Mouse (Mus musculus) CH12.LX (cell line): ENCODE measurements around the gene Itgbl1. TPM values are rescaled to one million over a fixed set of nuclear protein-coding genes. Genes with fewer than 3 reads are reported as not detected.

Experiments used
- DNase-seq: peaks from one replicate; pipeline ENCODE4 v3.0.0-alpha.2; 2013; ENCODE audit errors: extremely low read depth
- H3K27ac ChIP-seq: 2 replicates; pipeline ENCODE4 v1.5.1; 2012; ENCODE audit warnings: low read depth, mild to moderate bottlenecking, control low read depth, moderate library complexity; ENCODE audit not compliant: insufficient read depth
- H3K27me3 ChIP-seq: replicated peaks from 2 replicates; pipeline ENCODE3; 2012; ENCODE audit warnings: inconsistent platforms
- H3K36me3 ChIP-seq, 2 experiments: replicated peaks in 1 of 2; 2 replicates each; pipeline versions ENCODE3 to v1.6.1; 2012; ENCODE audit warnings: inconsistent platforms in 1 of 2, low read length in 1 of 2, mild to moderate bottlenecking in 1 of 2, mixed read lengths in 1 of 2, moderate library complexity in 1 of 2; ENCODE audit not compliant: control insufficient read depth in 1 of 2, insufficient read depth in 1 of 2
- H3K4me1 ChIP-seq, 2 experiments: 2 replicates each; pipeline ENCODE4 v1.6.1; 2012; ENCODE audit warnings: inconsistent platforms in 1 of 2, moderate library complexity in 1 of 2; ENCODE audit not compliant: insufficient read depth in 2 of 2, control insufficient read depth in 1 of 2
- H3K4me2 ChIP-seq: 2 replicates; pipeline ENCODE4 v1.6.1; 2012; ENCODE audit warnings: low read depth, mild to moderate bottlenecking, control low read depth; ENCODE audit not compliant: poor library complexity, insufficient read depth, severe bottlenecking
- H3K4me3 ChIP-seq, 3 experiments: fragments of 150-350 bp in 1 of 3; sonication (generic) in 1 of 3; replicated peaks in 1 of 3; 2 replicates each; pipeline versions ENCODE3 to v1.5.1; 2011 to 2012; ENCODE audit warnings: low read depth in 2 of 3, low read length in 2 of 3, mild to moderate bottlenecking in 2 of 3, moderate library complexity in 2 of 3, control low read depth in 1 of 3, improper control_type of control experiment in 1 of 3, inconsistent platforms in 1 of 3, mixed read lengths in 1 of 3; ENCODE audit not compliant: poor library complexity in 1 of 3
- H3K79me2 ChIP-seq: replicated peaks from 2 replicates; pipeline ENCODE4 v1.6.1; 2012; ENCODE audit warnings: mild to moderate bottlenecking, moderate library complexity; ENCODE audit not compliant: control insufficient read depth, poor library complexity, insufficient read depth, severe bottlenecking; ENCODE audit errors: extremely low read depth
- H3K9ac ChIP-seq: 2 replicates; pipeline ENCODE4 v1.6.1; 2012; ENCODE audit warnings: low read depth, mild to moderate bottlenecking, control low read depth, moderate library complexity; ENCODE audit not compliant: insufficient read depth
- H3K9me3 ChIP-seq: replicated peaks from 2 replicates; pipeline ENCODE3; 2012; ENCODE audit warnings: low read length, inconsistent platforms, mixed read lengths
- BHLHE40 ChIP-seq: IDR thresholded peaks from 2 replicates; pipeline ENCODE4 v1.6.1; 2011; ENCODE audit warnings: mild to moderate bottlenecking, low read depth, low read length, improper control_type of control experiment
- CHD1 ChIP-seq: IDR thresholded peaks from 2 replicates; pipeline ENCODE4 v1.6.1; 2012; ENCODE audit warnings: low read depth, low read length, improper control_type of control experiment, inconsistent platforms
- CTCF ChIP-seq, 2 experiments: IDR thresholded peaks in 1 of 2; conservative IDR thresholded peaks in 1 of 2; 2 replicates each; pipeline ENCODE4 v1.5.1; 2011 to 2012; ENCODE audit warnings: low read depth in 2 of 2, low read length in 2 of 2, improper control_type of control experiment in 1 of 2, inconsistent platforms in 1 of 2, mild to moderate bottlenecking in 1 of 2, moderate library complexity in 1 of 2
- E2F4 ChIP-seq: IDR thresholded peaks from 2 replicates; pipeline ENCODE4 v1.6.1; 2011; ENCODE audit warnings: low read depth, low read length, improper control_type of control experiment; ENCODE audit not compliant: insufficient replicate concordance
- ELF1 ChIP-seq: IDR thresholded peaks from 2 replicates; pipeline ENCODE4 v1.6.1; 2014; ENCODE audit warnings: low read depth, mild to moderate bottlenecking, inconsistent platforms, low read length, improper control_type of control experiment
- GABPA ChIP-seq: IDR thresholded peaks from 2 replicates; pipeline ENCODE4 v1.6.1; 2012; ENCODE audit warnings: low read depth, low read length, improper control_type of control experiment, inconsistent platforms; ENCODE audit not compliant: insufficient replicate concordance
- JUN ChIP-seq: IDR thresholded peaks from 2 replicates; pipeline ENCODE4 v1.6.1; 2011; ENCODE audit warnings: low read depth, mild to moderate bottlenecking, low read length, improper control_type of control experiment, moderate library complexity; ENCODE audit not compliant: insufficient read depth
- JUND ChIP-seq: conservative IDR thresholded peaks from 2 replicates; pipeline ENCODE4 v1.6.1; 2011; ENCODE audit warnings: low read depth, low read length, improper control_type of control experiment
- KAT2A ChIP-seq: IDR thresholded peaks from 2 replicates; pipeline ENCODE4 v1.6.1; 2012; ENCODE audit warnings: low read length, improper control_type of control experiment, inconsistent platforms; ENCODE audit not compliant: insufficient replicate concordance
- MAFK ChIP-seq: IDR thresholded peaks from 2 replicates; pipeline ENCODE4 v1.6.1; 2011; ENCODE audit warnings: low read length, improper control_type of control experiment; ENCODE audit not compliant: insufficient replicate concordance
- MAX ChIP-seq: IDR thresholded peaks from 2 replicates; pipeline ENCODE4 v1.6.1; 2011; ENCODE audit warnings: low read length, improper control_type of control experiment
- MAZ ChIP-seq: IDR thresholded peaks from 2 replicates; pipeline ENCODE4 v1.6.1; 2012; ENCODE audit warnings: low read depth, mild to moderate bottlenecking, inconsistent platforms, low read length, improper control_type of control experiment, moderate library complexity
- MEF2A ChIP-seq: IDR thresholded peaks from 2 replicates; pipeline ENCODE4 v1.6.1; 2014; ENCODE audit warnings: low read depth, mild to moderate bottlenecking, inconsistent platforms, low read length, improper control_type of control experiment, borderline replicate concordance
- MXI1 ChIP-seq: IDR thresholded peaks from 2 replicates; pipeline ENCODE4 v1.6.1; 2011; ENCODE audit warnings: mild to moderate bottlenecking, low read depth, low read length, improper control_type of control experiment
- NRF1 ChIP-seq: IDR thresholded peaks from 2 replicates; pipeline ENCODE4 v1.6.1; 2014; ENCODE audit warnings: low read depth, mild to moderate bottlenecking, inconsistent platforms, low read length, improper control_type of control experiment, moderate library complexity
- PAX5 ChIP-seq: IDR thresholded peaks from 2 replicates; pipeline ENCODE4 v1.6.1; 2012; ENCODE audit warnings: low read length, inconsistent platforms, mixed read lengths
- POLR2A ChIP-seq: IDR thresholded peaks from 2 replicates; pipeline ENCODE4 v1.6.1; 2011; ENCODE audit warnings: low read depth, mild to moderate bottlenecking, improper control_type of control experiment, low read length
- RCOR1 ChIP-seq: conservative IDR thresholded peaks from 2 replicates; pipeline ENCODE4 v1.6.1; 2012; ENCODE audit warnings: low read depth, mild to moderate bottlenecking, inconsistent platforms, low read length, improper control_type of control experiment
- TBP ChIP-seq: conservative IDR thresholded peaks from 2 replicates; pipeline ENCODE4 v1.6.1; 2011; ENCODE audit warnings: low read depth, low read length, improper control_type of control experiment
- TCF12 ChIP-seq: IDR thresholded peaks from 2 replicates; pipeline ENCODE4 v1.6.1; 2014; ENCODE audit warnings: low read depth, mild to moderate bottlenecking, inconsistent platforms, low read length, improper control_type of control experiment
- UBTF ChIP-seq: IDR thresholded peaks from 2 replicates; pipeline ENCODE4 v1.6.1; 2012; ENCODE audit warnings: low read depth, mild to moderate bottlenecking, inconsistent platforms, low read length, improper control_type of control experiment, moderate library complexity
- ZC3H11A ChIP-seq: IDR thresholded peaks from 2 replicates; pipeline ENCODE4 v1.6.1; 2012; ENCODE audit warnings: low read depth, mild to moderate bottlenecking, inconsistent platforms, low read length, improper control_type of control experiment
- ZNF384 ChIP-seq: IDR thresholded peaks from 2 replicates; pipeline ENCODE4 v1.6.1; 2012; ENCODE audit warnings: low read depth, low read length, improper control_type of control experiment, inconsistent platforms
- dilution Hi-C: fragments of 300-500 bp; cut with MboI; formaldehyde crosslinking; loops from 2 replicates; pipeline ENCODE4 v1.14.3; 2020; ENCODE audit warnings: low sequenced_read_pairs; ENCODE audit not compliant: extremely low pct_unique_long_range_greater_than_20kb, extremely low pct_ligation_motif_present
- in situ Hi-C: fragments of 300-500 bp; cut with MboI; formaldehyde crosslinking; loops from 3 replicates; pipeline ENCODE4 v1.14.3; 2019; ENCODE audit warnings: low sequenced_read_pairs, low pct_ligation_motif_present, low pct_unique_long_range_greater_than_20kb, mixed read lengths
- polyA plus RNA-seq: library from polyadenylated mRNA; unstranded; fragments of >175 nt; gene quantifications from 2 replicates; pipeline ENCODE4 v1.2.1, GENCODE M21; 2012; ENCODE audit warnings: low read depth; ENCODE audit not compliant: insufficient read length
- total RNA-seq, 2 experiments: library from RNA; depleted of rRNA; stranded (reverse); fragments of 300-350 nt in 1 of 2; fragments of >200 nt in 1 of 2; gene quantifications; 2 replicates each; pipeline ENCODE4 v1.2.3; 2012 to 2014

Itgbl1 gene
- total and polyA plus RNA-seq, 3 experiments, result not detected

- H3K79me2 ChIP-seq, result no peaks in the 10 kb centered on the region
- no peak within 1 kb of the TSS for H3K9ac ChIP-seq
- H3K27me3 ChIP-seq, result no peaks in the 10 kb centered on the region
- TF ChIP-seq E2F4 (no peak), MEF2A (no peak), TCF12 (no peak), MAX (no peak), ZC3H11A (no peak), JUN (no peak), PAX5 (no peak), BHLHE40 (no peak), UBTF (no peak), MXI1 (no peak), RCOR1 (no peak), CHD1 (no peak), JUND (no peak), NRF1 (no peak), MAFK (no peak)
- TF ChIP-seq, all 38 proteins: peak for 0
- Histone ChIP-seq H3K4me2 (no peak within 1 kb of the TSS), H3K9me3 (peaks cover 3% of the 10 kb centered on the region), H3K27ac (no peak within 1 kb of the TSS), H3K36me3 (no peaks in the 10 kb centered on the region), H3K4me3 (no peak within 1 kb of the TSS), H3K4me1 (peaks cover 0 to 19% of the 10 kb centered on the region in 2 experiments; a peak in 2 of 4 replicates)
- in situ Hi-C loops, result no loop called here
- no peak for DNase-seq
- dilution Hi-C loops, result no loop called here
Measured at GRCm38 (mm10) chr14:123626501-123627179, 33.1 kb upstream of the Itgbl1 start, which contains the start of gene Nalcn. Gene Nalcn, minus strand, starts transcription at chr14:123627144.

- Histone ChIP-seq H3K36me3 (no peaks in the 10 kb centered on the region), H3K79me2 (no peaks in the 10 kb centered on the region), H3K4me2 (no peak overlapping the region), H3K27ac (no peak overlapping the region), H3K9me3 (peaks cover 3% of the 10 kb centered on the region), H3K27me3 (no peaks in the 10 kb centered on the region), H3K9ac (no peak overlapping the region), H3K4me3 (no peak overlapping the region)
- no peak for DNase-seq
- dilution Hi-C loops, result no loop called here
- TF ChIP-seq BHLHE40 (no peak), MAX (no peak), CHD1 (no peak), CTCF (conservative IDR thresholded peaks at IDR 0.05 in 1 of 2, IDR thresholded peaks at IDR 0.05 in 1 of 2; ENCODE audit: low read depth in 2 of 2, low read length in 2 of 2) (no peak), ELF1 (no peak), RCOR1 (no peak), TCF12 (no peak), GABPA (no peak), TBP (no peak), NRF1 (no peak), MXI1 (no peak), MAZ (no peak), POLR2A (no peak), ZNF384 (no peak), KAT2A (no peak)
- TF ChIP-seq, all 38 proteins: peak for 0
- in situ Hi-C loops, result no loop called here
- H3K4me1 ChIP-seq, result peaks cover 0 to 19% of the 10 kb centered on the region in 2 experiments; a peak in 2 of 4 replicates
Measured at GRCm38 (mm10) chr14:123627180-123627562, 32.6 kb upstream of the Itgbl1 start.
